Mouse (Mus musculus): ENCODE measurements at regions not wholly inside any gene's neighbourhood (a gene's known extent, or its start where the extent isn't known, plus 50 kb on each side); places are given as distances from the start of the nearest gene placed in this dataset.

- no peak for TF ChIP-seq CTCF (conservative IDR thresholded peaks at IDR 0.05; ENCODE audit: low read length)
- TF ChIP-seq NANOG (IDR thresholded peaks at IDR 0.05; ENCODE audit: borderline replicate concordance, low read length): no peak
- no peak for TF ChIP-seq POU5F1 (IDR thresholded peaks at IDR 0.05; ENCODE audit: borderline replicate concordance, low read length)
- Histone ChIP-seq H3K36me3 (ENCODE audit: insufficient read depth, low read length) (no peaks in the 10 kb centered on the region), H3K4me1 (replicated peaks; ENCODE audit: low read depth, low read length) (no peaks in the 10 kb centered on the region), H3K9me3 (ENCODE audit: low read length) (no peaks in the 10 kb centered on the region), H3K4me3 (replicated peaks; ENCODE audit: low read length) (no peak overlapping the region), H3K27me3 (ENCODE audit: insufficient read depth, low read length) (no peaks in the 10 kb centered on the region)
Measured at GRCm38 (mm10) chr4:56238496-56239488, 501.1 kb upstream of the Gm26657 start.

GRCm38 (mm10) chr4:56231414-56231813, 508.5 kb upstream of the Gm26657 start:
- Histone ChIP-seq H3K27me3 (ENCODE audit: insufficient read depth, low read length) (no peaks in the 10 kb centered on the region), H3K36me3 (ENCODE audit: insufficient read depth, low read length) (no peaks in the 10 kb centered on the region), H3K9me3 (ENCODE audit: low read length) (no peaks in the 10 kb centered on the region), H3K4me1 (replicated peaks; ENCODE audit: low read depth, low read length) (no peaks in the 10 kb centered on the region), H3K4me3 (replicated peaks; ENCODE audit: low read length) (no peak overlapping the region)
- TF ChIP-seq NANOG (IDR thresholded peaks at IDR 0.05; ENCODE audit: borderline replicate concordance, low read length) (no peak), CTCF (conservative IDR thresholded peaks at IDR 0.05; ENCODE audit: low read length) (no peak), POU5F1 (IDR thresholded peaks at IDR 0.05; ENCODE audit: borderline replicate concordance, low read length) (no peak)

GRCm38 (mm10) chr4:56230451-56230850, 509.4 kb upstream of the Gm26657 start:
- TF ChIP-seq CTCF (conservative IDR thresholded peaks at IDR 0.05; ENCODE audit: low read length): no peak
- no peaks in the 10 kb centered on the region for H3K4me1 ChIP-seq (replicated peaks; ENCODE audit: low read depth, low read length)
- H3K4me3 ChIP-seq (replicated peaks; ENCODE audit: low read length): no peak overlapping the region
- H3K27me3 ChIP-seq (ENCODE audit: insufficient read depth, low read length): no peaks in the 10 kb centered on the region
- no peaks in the 10 kb centered on the region for H3K36me3 ChIP-seq (ENCODE audit: insufficient read depth, low read length)
- no peaks in the 10 kb centered on the region for H3K9me3 ChIP-seq (ENCODE audit: low read length)

GRCm38 (mm10) chr4:56226493-56226892, 513.4 kb upstream of the Gm26657 start:
- H3K4me3 ChIP-seq (replicated peaks; ENCODE audit: low read length): no peak overlapping the region
- H3K27me3 ChIP-seq (ENCODE audit: insufficient read depth, low read length): no peaks in the 10 kb centered on the region
- H3K4me1 ChIP-seq (replicated peaks; ENCODE audit: low read depth, low read length): no peaks in the 10 kb centered on the region
- H3K36me3 ChIP-seq (ENCODE audit: insufficient read depth, low read length): no peaks in the 10 kb centered on the region
- H3K9me3 ChIP-seq (ENCODE audit: low read length): no peaks in the 10 kb centered on the region
- no peak for TF ChIP-seq CTCF (conservative IDR thresholded peaks at IDR 0.05; ENCODE audit: low read length)
- TF ChIP-seq NANOG (IDR thresholded peaks at IDR 0.05; ENCODE audit: borderline replicate concordance, low read length): no peak
- no peak for TF ChIP-seq POU5F1 (IDR thresholded peaks at IDR 0.05; ENCODE audit: borderline replicate concordance, low read length)

GRCm38 (mm10) chr4:56224542-56224941, 515.3 kb upstream of the Gm26657 start:
- Histone ChIP-seq H3K27me3 (ENCODE audit: insufficient read depth, low read length) (no peaks in the 10 kb centered on the region), H3K36me3 (ENCODE audit: insufficient read depth, low read length) (no peaks in the 10 kb centered on the region), H3K4me1 (replicated peaks; ENCODE audit: low read depth, low read length) (no peaks in the 10 kb centered on the region), H3K9me3 (ENCODE audit: low read length) (no peaks in the 10 kb centered on the region), H3K4me3 (replicated peaks; ENCODE audit: low read length) (no peak overlapping the region)
- no peak for TF ChIP-seq POU5F1 (IDR thresholded peaks at IDR 0.05; ENCODE audit: borderline replicate concordance, low read length)
- TF ChIP-seq NANOG (IDR thresholded peaks at IDR 0.05; ENCODE audit: borderline replicate concordance, low read length): no peak
- no peak for TF ChIP-seq CTCF (conservative IDR thresholded peaks at IDR 0.05; ENCODE audit: low read length)

GRCm38 (mm10) chr4:56222023-56222776, 517.7 kb upstream of the Gm26657 start:
- H3K36me3 ChIP-seq (ENCODE audit: insufficient read depth, low read length): no peaks in the 10 kb centered on the region
- H3K9me3 ChIP-seq (ENCODE audit: low read length): no peaks in the 10 kb centered on the region
- TF ChIP-seq CTCF (conservative IDR thresholded peaks at IDR 0.05; ENCODE audit: low read length): peak; percentile 49
- no peak for TF ChIP-seq NANOG (IDR thresholded peaks at IDR 0.05; ENCODE audit: borderline replicate concordance, low read length)
- no peak for TF ChIP-seq POU5F1 (IDR thresholded peaks at IDR 0.05; ENCODE audit: borderline replicate concordance, low read length)

GRCm38 (mm10) chr4:56220531-56220930, 519.3 kb upstream of the Gm26657 start:
- no peak overlapping the region for H3K4me3 ChIP-seq (replicated peaks; ENCODE audit: low read length)
- no peaks in the 10 kb centered on the region for H3K4me1 ChIP-seq (replicated peaks; ENCODE audit: low read depth, low read length)
- no peaks in the 10 kb centered on the region for H3K36me3 ChIP-seq (ENCODE audit: insufficient read depth, low read length)
- no peaks in the 10 kb centered on the region for H3K27me3 ChIP-seq (ENCODE audit: insufficient read depth, low read length)
- no peak for TF ChIP-seq CTCF (conservative IDR thresholded peaks at IDR 0.05; ENCODE audit: low read length)
- TF ChIP-seq POU5F1 (IDR thresholded peaks at IDR 0.05; ENCODE audit: borderline replicate concordance, low read length): no peak
- no peak for TF ChIP-seq NANOG (IDR thresholded peaks at IDR 0.05; ENCODE audit: borderline replicate concordance, low read length)
- no peaks in the 10 kb centered on the region for H3K9me3 ChIP-seq (ENCODE audit: low read length)

More at GRCm38 (mm10) chr4:56222023-56222776, 517.7 kb upstream of the Gm26657 start:
- Histone ChIP-seq H3K27me3 (ENCODE audit: insufficient read depth, low read length) (no peaks in the 10 kb centered on the region), H3K4me3 (replicated peaks; ENCODE audit: low read length) (no peak overlapping the region), H3K4me1 (replicated peaks; ENCODE audit: low read depth, low read length) (no peaks in the 10 kb centered on the region)

GRCm38 (mm10) chr4:56209499-56209898, 530.4 kb upstream of the Gm26657 start:
- Histone ChIP-seq H3K36me3 (ENCODE audit: insufficient read depth, low read length) (no peaks in the 10 kb centered on the region), H3K9me3 (ENCODE audit: low read length) (peaks cover 1% of the 10 kb centered on the region; the same call in 1 of the 2 replicates), H3K4me3 (replicated peaks; ENCODE audit: low read length) (no peak overlapping the region), H3K4me1 (replicated peaks; ENCODE audit: low read depth, low read length) (no peaks in the 10 kb centered on the region), H3K27me3 (ENCODE audit: insufficient read depth, low read length) (no peaks in the 10 kb centered on the region)
- TF ChIP-seq NANOG (IDR thresholded peaks at IDR 0.05; ENCODE audit: borderline replicate concordance, low read length): no peak
- no peak for TF ChIP-seq POU5F1 (IDR thresholded peaks at IDR 0.05; ENCODE audit: borderline replicate concordance, low read length)
- TF ChIP-seq CTCF (conservative IDR thresholded peaks at IDR 0.05; ENCODE audit: low read length): no peak

All from E14TG2a.4 (cell line).